Mouse (Mus musculus): Measurements from ENCODE around the gene Tsg101.

GRCm38 (mm10) chr7:46962132-46962531 is 42.4 kb upstream of the Tsg101 start:
- TF ChIP-seq CTCF (IDR thresholded peaks at IDR 0.05) (no peak), EP300 (IDR thresholded peaks at IDR 0.05) (no peak)
